Mouse (Mus musculus) heart, adult 2 months (tissue): ENCODE data around the gene Gm20388. TPM values are rescaled to one million over a fixed set of nuclear protein-coding genes. Genes with fewer than 3 reads are reported as not detected.

ENCODE experiments used
- DNase-seq, 2 experiments: peaks; one replicate each; pipeline ENCODE4 v3.0.0; 2021
- H3K27ac ChIP-seq: fragments of 200-600 bp; 2 replicates; pipeline ENCODE4 v1.8.1; 2022
- H3K27me3 ChIP-seq: fragments of 200-500 bp; 2 replicates; pipeline ENCODE4 v1.6.1; 2012; ENCODE audit warnings: mild to moderate bottlenecking, low read length, inconsistent platforms, mixed read lengths; ENCODE audit not compliant: control insufficient read depth, insufficient read depth
- H3K36me3 ChIP-seq: fragments of 200-500 bp; 2 replicates; pipeline ENCODE4 v1.6.1; 2012; ENCODE audit warnings: low read length, inconsistent platforms; ENCODE audit not compliant: control insufficient read depth, insufficient read depth
- H3K4me1 ChIP-seq: fragments of 200-500 bp; 2 replicates; pipeline ENCODE4 v1.6.1; 2011; ENCODE audit warnings: low read length; ENCODE audit not compliant: control insufficient read depth, insufficient read depth
- H3K4me3 ChIP-seq: fragments of 200-600 bp; 2 replicates; pipeline ENCODE4 v1.8.1; 2022
- H3K79me2 ChIP-seq: fragments of 200-500 bp; replicated peaks from 2 replicates; pipeline ENCODE4 v1.6.1; 2012; ENCODE audit warnings: mild to moderate bottlenecking, inconsistent platforms, low read length, moderate library complexity, mixed read lengths; ENCODE audit not compliant: control insufficient read depth, insufficient read depth
- H3K9ac ChIP-seq: fragments of 200-500 bp; 2 replicates; pipeline ENCODE4 v1.6.1; 2012; ENCODE audit warnings: low read depth, mild to moderate bottlenecking, control low read depth, inconsistent platforms, low read length, mixed read lengths
- CTCF ChIP-seq: fragments of 200-600 bp; IDR thresholded peaks from 2 replicates; pipeline ENCODE4 v1.8.1; 2022; ENCODE audit warnings: antibody characterized with exemption, mild to moderate bottlenecking, moderate library complexity
- EP300 ChIP-seq: fragments of 200-500 bp; IDR thresholded peaks from 2 replicates; pipeline ENCODE4 v1.6.1; 2011; ENCODE audit warnings: low read depth, low read length, control low read depth; ENCODE audit not compliant: insufficient read depth
- POLR2A ChIP-seq: fragments of 200-500 bp; IDR thresholded peaks from 2 replicates; pipeline ENCODE4 v1.6.1; 2011; ENCODE audit warnings: mild to moderate bottlenecking, low read depth, low read length, control low read depth; ENCODE audit not compliant: insufficient read depth
- WGBS: fragments of 180-500 bp; shearing (Covaris S2); methylation state at CpG from one replicate; pipeline ENCODE4 v1.1.7; 2018; 5-methylcytosine and 5-hydroxymethylcytosine counted together
- intact Hi-C: fragments of 180-260 bp; cut with DNase I; formaldehyde crosslinking; loops from one replicate; pipeline ENCODE4 v1.15.1; 2025
- polyA plus RNA-seq: library from polyadenylated mRNA; depleted of rRNA; stranded (reverse); fragments of >200 nt; gene quantifications from 2 replicates; pipeline ENCODE4 v1.2.3, GENCODE M21; 2012
- total RNA-seq, 2 experiments: library from RNA; stranded (reverse); gene quantifications; 2 replicates each; pipeline ENCODE4 v1.2.3; 2021

Gene Gm20388
- total and polyA plus RNA-seq, 3 experiments = 1.8 to 32.3 TPM; not detected in 1

DNA sequence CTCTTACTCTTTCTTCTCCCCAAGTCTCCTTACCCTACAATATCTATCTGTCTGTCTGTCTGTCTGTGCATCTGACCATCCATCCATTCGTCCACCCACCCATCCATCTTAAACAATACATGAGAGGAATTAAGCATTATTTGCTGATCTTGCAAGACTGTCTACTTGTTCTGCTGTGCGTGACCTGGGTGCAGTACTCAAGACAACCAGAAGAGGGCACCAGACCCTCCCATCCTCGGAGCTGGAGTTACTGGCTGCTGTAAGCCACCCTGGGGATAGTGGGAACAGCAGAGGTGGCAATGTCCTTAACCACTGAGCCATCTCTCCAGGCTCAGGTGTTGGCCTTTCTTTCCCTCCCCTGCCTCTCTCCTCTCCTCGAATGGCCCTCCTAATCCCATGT is 987.4 kb downstream of the Gm20388 start:
- Histone ChIP-seq H3K36me3 (no peaks in the 10 kb centered on the region), H3K27me3 (peaks cover 5% of the 10 kb centered on the region), H3K79me2 (no peaks in the 10 kb centered on the region), H3K4me1 (no peaks in the 10 kb centered on the region), H3K4me3 (no peak overlapping the region), H3K9ac (no peak overlapping the region), H3K27ac (no peak overlapping the region)
- DNase-seq = peak; percentile 11 to 57
- 48% methylated on average over 4 of the region's 4 CpGs for WGBS
- intact Hi-C loops = loop anchor here (5.0 kb wide), 1 partner anchor 194 kb away; no protein-coding TSS in a partner anchor
- no peak for TF ChIP-seq EP300
- peak; percentile 77 for TF ChIP-seq CTCF
- TF ChIP-seq POLR2A = no peak

DNA sequence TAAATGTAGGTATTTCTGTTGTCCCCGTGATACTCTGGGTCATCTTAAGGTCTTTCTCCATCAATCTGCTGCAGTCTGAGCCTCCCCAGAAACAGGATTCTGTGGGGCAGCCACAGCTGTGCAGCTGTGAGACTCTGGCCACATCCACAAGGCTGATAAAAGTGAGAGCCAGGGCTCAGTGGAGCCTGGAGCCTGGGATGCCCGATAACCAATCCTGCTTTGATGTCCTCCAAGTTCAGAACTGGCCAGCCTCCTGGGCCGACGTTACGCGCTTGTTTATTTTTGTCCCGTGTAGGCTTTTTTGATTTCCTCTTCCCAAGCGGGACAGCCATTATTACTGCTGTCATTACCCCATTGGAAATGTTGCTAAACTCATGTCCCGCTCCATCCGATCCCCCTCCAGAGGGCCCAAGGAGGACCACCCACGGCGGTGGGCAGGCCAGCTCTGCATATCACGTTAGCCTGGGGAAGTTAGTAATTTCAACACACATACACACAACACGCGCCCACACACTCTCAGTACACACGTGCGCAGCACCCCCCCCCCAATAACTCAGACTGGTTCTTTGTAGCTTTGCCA is 988.3 kb downstream of the Gm20388 start:
- WGBS = 31% methylated on average over 17 of the region's 17 CpGs
- Histone ChIP-seq H3K4me1 (no peaks in the 10 kb centered on the region), H3K4me3 (no peak overlapping the region), H3K36me3 (no peaks in the 10 kb centered on the region), H3K9ac (no peak overlapping the region), H3K79me2 (no peaks in the 10 kb centered on the region), H3K27ac (no peak overlapping the region), H3K27me3 (peaks cover 4% of the 10 kb centered on the region)
- no peak for TF ChIP-seq CTCF
- no peak for TF ChIP-seq POLR2A
- TF ChIP-seq EP300 = no peak
- intact Hi-C loops = loop anchor here (5.0 kb wide), 1 partner anchor 193 kb away; no protein-coding TSS in a partner anchor
- no peak for DNase-seq

DNA sequence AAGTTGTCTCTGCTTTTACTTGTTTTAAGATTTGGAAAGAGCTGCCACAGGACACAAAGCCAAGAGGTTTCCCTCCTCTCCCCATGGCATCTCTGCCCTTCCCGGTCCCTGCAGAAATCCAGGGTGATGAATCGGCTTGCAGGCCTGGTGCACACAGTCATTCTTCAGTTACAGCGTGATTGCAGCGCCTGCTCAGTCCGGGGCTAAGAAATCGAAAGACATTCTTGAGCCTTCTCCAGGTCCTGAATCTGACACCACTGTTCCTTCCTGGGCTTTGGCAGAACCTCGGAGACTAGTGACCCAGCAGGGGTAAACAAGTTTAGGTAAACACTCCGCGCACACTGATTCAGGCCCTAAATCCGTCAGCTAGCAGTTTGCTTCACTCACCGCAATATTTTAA is 991.7 kb downstream of the Gm20388 start:
- Histone ChIP-seq H3K4me3 (no peak overlapping the region), H3K9ac (no peak overlapping the region), H3K79me2 (no peaks in the 10 kb centered on the region), H3K36me3 (no peaks in the 10 kb centered on the region), H3K27me3 (peaks cover 1% of the 10 kb centered on the region; the same call in 1 of the 2 replicates), H3K4me1 (no peaks in the 10 kb centered on the region), H3K27ac (no peak overlapping the region)
- TF ChIP-seq POLR2A = no peak
- no peak for TF ChIP-seq EP300
- TF ChIP-seq CTCF = no peak
- no peak for DNase-seq
- intact Hi-C loops = no loop called here
- WGBS = 47% methylated on average over 11 of the region's 11 CpGs

DNA sequence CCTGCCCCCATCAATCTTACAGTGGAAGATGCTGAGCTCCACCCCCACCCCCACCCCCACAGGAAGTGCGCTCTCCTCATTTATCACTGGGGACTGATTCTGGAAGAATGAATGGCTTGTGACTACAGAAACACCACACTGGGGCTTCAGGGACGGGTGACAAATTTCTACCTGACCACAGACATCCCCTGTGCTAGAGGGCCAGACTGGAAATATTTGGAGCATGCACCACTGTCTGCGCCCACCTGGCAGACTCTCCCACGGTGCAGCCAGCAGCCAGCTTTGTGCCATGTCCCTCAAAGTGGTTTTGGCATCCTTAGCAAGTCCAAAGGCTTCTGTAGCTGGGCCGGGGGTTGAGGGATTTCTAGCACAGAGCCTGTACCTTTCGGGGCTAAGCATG is 997.0 kb downstream of the Gm20388 start:
- Histone ChIP-seq H3K27ac (no peak overlapping the region), H3K27me3 (peaks cover 1% of the 10 kb centered on the region; the same call in 1 of the 2 replicates), H3K36me3 (no peaks in the 10 kb centered on the region), H3K79me2 (no peaks in the 10 kb centered on the region), H3K4me3 (no peak overlapping the region), H3K4me1 (no peaks in the 10 kb centered on the region), H3K9ac (no peak overlapping the region)
- intact Hi-C loops = no loop called here
- DNase-seq = no peak
- TF ChIP-seq CTCF = no peak
- no peak for TF ChIP-seq EP300
- no peak for TF ChIP-seq POLR2A
- WGBS = 39% methylated on average over 6 of the region's 6 CpGs

DNA sequence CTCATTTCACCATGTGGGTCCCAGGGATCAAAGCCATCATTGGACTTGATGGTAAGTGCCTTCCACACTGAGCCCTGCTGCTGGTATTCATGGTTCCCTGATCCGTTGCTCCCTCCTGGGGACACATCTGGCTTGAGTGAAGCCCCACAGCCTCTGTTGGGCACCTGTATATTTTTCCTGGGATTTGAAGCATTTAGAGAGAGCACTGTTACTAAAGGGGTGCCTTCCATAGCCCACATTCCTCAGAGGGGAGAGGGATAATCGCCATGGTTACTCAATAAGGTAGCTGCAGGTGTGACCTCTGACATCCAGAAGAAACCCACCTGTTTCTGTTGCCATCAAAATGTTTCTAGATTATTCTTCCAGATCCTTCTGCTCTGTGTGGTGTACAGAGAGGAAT is 1000.3 kb downstream of the Gm20388 start:
- intact Hi-C loops = no loop called here
- TF ChIP-seq EP300 (no peak), POLR2A (no peak), CTCF (no peak)
- 74% methylated on average over 2 of the region's 2 CpGs for WGBS

DNA sequence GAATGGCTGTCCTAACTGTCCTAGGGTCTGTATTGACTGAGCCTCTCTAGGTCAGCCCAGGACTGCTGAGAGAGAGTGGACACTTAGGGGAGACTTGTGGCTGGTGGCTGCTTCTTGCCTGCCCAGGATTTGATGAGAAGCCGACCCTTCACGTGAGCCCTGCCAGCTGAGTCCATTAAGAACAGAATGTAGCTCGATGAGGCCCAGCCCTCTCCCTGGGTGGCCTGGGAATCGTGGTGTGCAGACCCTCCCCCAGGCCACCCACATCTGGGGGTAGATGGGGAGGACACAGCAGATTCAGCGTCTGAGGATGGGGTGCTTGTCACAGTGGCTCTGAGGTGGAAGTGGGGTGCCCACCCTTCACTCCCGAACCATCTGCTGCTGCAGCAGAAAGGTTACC is 1001.8 kb downstream of the Gm20388 start:
- 53% methylated on average over 6 of the region's 6 CpGs for WGBS

More for the DNA sequence above, 1000.3 kb downstream of the Gm20388 start:
- no peak overlapping the region for H3K9ac ChIP-seq
- H3K4me1 ChIP-seq = no peaks in the 10 kb centered on the region
- no peak for DNase-seq
- no peaks in the 10 kb centered on the region for H3K36me3 ChIP-seq
- no peak overlapping the region for H3K27ac ChIP-seq
- H3K79me2 ChIP-seq = no peaks in the 10 kb centered on the region
- no peaks in the 10 kb centered on the region for H3K27me3 ChIP-seq
- no peak overlapping the region for H3K4me3 ChIP-seq

More for the DNA sequence above, 1001.8 kb downstream of the Gm20388 start:
- DNase-seq = no peak
- no peaks in the 10 kb centered on the region for H3K36me3 ChIP-seq
- H3K79me2 ChIP-seq = no peaks in the 10 kb centered on the region
- TF ChIP-seq POLR2A (no peak), EP300 (no peak), CTCF (no peak)
- intact Hi-C loops = no loop called here
- no peak overlapping the region for H3K4me3 ChIP-seq
- 0 out of 2 replicates have a peak, but pooled peaks cover 2% of the 10 kb centered on the region for H3K4me1 ChIP-seq
- H3K27ac ChIP-seq = no peak overlapping the region
- no peaks in the 10 kb centered on the region for H3K27me3 ChIP-seq
- H3K9ac ChIP-seq = no peak overlapping the region
